Mouse (Mus musculus): ENCODE measurements at regions not wholly inside any gene's neighbourhood (a gene's known extent, or its start where the extent isn't known, plus 50 kb on each side); places are given as distances from the start of the nearest gene placed in this dataset.

DNA sequence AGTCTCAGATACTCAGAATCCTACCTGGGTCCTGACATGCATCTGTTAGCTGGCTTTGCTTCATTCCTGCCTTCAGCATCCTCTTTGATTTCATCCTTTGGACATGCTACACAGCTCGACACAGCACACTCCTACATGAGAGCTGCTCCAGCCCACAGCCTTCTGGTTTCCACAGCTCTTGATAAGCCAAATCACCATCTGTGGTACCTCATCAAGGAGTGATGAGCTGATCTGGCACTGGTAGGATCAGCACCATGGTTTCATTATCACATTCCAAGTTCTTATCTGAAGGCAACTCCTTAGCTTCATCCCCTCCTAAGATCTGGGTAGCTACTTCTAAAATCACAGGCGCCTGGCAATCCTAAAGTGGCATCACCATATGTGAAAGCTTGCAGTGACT is 248.9 kb upstream of the Rack1 start:
- no peak for TF ChIP-seq POLR2A (IDR thresholded peaks at IDR 0.05; ENCODE audit: borderline replicate concordance, insufficient read depth, low read length)
- no peak for TF ChIP-seq CTCF (IDR thresholded peaks at IDR 0.05; ENCODE audit: borderline replicate concordance, insufficient read depth, low read depth, low read length)
